Mouse (Mus musculus): ENCODE results near the gene Zfp108.
"Not testable (repeated sequence)": the region's sequence is repeated elsewhere in the genome, so short reads cannot be mapped to it uniquely, and the experiment has no call there.

The Zfp108 gene

GRCm38 (mm10) chr7:24254633-24255474 is at the start of gene Zfp108:
Gene Zfp108, plus strand, starts transcription at chr7:24254794.
- DNase-seq (ENCODE audit: low read depth): peak; percentile 91

- DNase-seq (ENCODE audit: low read depth): peak; percentile 90
Measured at GRCm38 (mm10) chr7:24207488-24208261, 46.9 kb upstream of the Zfp108 start.

- no peak for DNase-seq (ENCODE audit: low read depth)
Measured at GRCm38 (mm10) chr7:24208282-24208886, 46.2 kb upstream of the Zfp108 start.

GRCm38 (mm10) chr7:24210296-24210695 is 44.3 kb upstream of the Zfp108 start:
- no peak for DNase-seq (ENCODE audit: low read depth)

GRCm38 (mm10) chr7:24211343-24211742 is 43.3 kb upstream of the Zfp108 start, which contains the start of gene Zfp111:
Gene Zfp111, minus strand, starts transcription at chr7:24211443.
- DNase-seq (ENCODE audit: low read depth): no peak

- DNase-seq (ENCODE audit: low read depth): peak; percentile 74
Measured at GRCm38 (mm10) chr7:24237040-24237791, 17.4 kb upstream of the Zfp108 start, which contains the start of gene Zfp109. Gene Zfp109, minus strand, starts transcription at chr7:24237560.

GRCm38 (mm10) chr7:24253779-24254615 is 597 bp upstream of the Zfp108 start:
- DNase-seq (ENCODE audit: low read depth): no peak

GRCm38 (mm10) chr7:24259306-24259999 is 4.9 kb downstream of the Zfp108 start:
- DNase-seq (ENCODE audit: low read depth): no peak

GRCm38 (mm10) chr7:24260000-24260312 is 5.4 kb downstream of the Zfp108 start:
- no peak for DNase-seq (ENCODE audit: low read depth)

- DNase-seq (ENCODE audit: low read depth): peak; percentile 54
Measured at GRCm38 (mm10) chr7:24268176-24269155, 13.9 kb downstream of the Zfp108 start.

- DNase-seq (ENCODE audit: low read depth): no peak
Measured at GRCm38 (mm10) chr7:24269256-24269655, 14.7 kb downstream of the Zfp108 start.

- no peak for DNase-seq (ENCODE audit: low read depth)
Measured at GRCm38 (mm10) chr7:24269667-24270287, 15.2 kb downstream of the Zfp108 start.

GRCm38 (mm10) chr7:24270288-24270672 is 15.7 kb downstream of the Zfp108 start, which contains the start of gene Zfp93:
Gene Zfp93, plus strand, starts transcription at chr7:24270420.
- DNase-seq (ENCODE audit: low read depth): peak; percentile 92

GRCm38 (mm10) chr7:24271191-24271590 is 16.6 kb downstream of the Zfp108 start:
- DNase-seq (ENCODE audit: low read depth): no peak

GRCm38 (mm10) chr7:24274456-24274855 is 19.9 kb downstream of the Zfp108 start:
- no peak for DNase-seq (ENCODE audit: low read depth)

- not testable (repeated sequence) for DNase-seq (ENCODE audit: low read depth)
Measured at GRCm38 (mm10) chr7:24278771-24279170, 24.2 kb downstream of the Zfp108 start.

GRCm38 (mm10) chr7:24280031-24280857 is 25.6 kb downstream of the Zfp108 start:
- no peak for DNase-seq (ENCODE audit: low read depth)

- no peak for DNase-seq (ENCODE audit: low read depth)
Measured at GRCm38 (mm10) chr7:24280858-24281145, 26.2 kb downstream of the Zfp108 start.
